Mouse (Mus musculus) G1E-ER4 (cell line): ENCODE results near the gene Tmem145. TPM values are rescaled to one million over a fixed set of nuclear protein-coding genes. Genes with fewer than 3 reads are reported as not detected.

Source experiments
- GATA1 ChIP-seq: IDR thresholded peaks from one replicate; pipeline ENCODE4 v1.8.0; 2012; ENCODE audit warnings: low read length, inconsistent platforms
- polyA plus RNA-seq: library from polyadenylated mRNA; stranded (reverse); fragments of >175 nt; gene quantifications from 2 replicates; pipeline ENCODE4 v1.2.3, GENCODE M21; 2012

Gene Tmem145
- polyA plus RNA-seq, result 0.06 TPM in 1 of 2 replicates, not detected in the other

DNA sequence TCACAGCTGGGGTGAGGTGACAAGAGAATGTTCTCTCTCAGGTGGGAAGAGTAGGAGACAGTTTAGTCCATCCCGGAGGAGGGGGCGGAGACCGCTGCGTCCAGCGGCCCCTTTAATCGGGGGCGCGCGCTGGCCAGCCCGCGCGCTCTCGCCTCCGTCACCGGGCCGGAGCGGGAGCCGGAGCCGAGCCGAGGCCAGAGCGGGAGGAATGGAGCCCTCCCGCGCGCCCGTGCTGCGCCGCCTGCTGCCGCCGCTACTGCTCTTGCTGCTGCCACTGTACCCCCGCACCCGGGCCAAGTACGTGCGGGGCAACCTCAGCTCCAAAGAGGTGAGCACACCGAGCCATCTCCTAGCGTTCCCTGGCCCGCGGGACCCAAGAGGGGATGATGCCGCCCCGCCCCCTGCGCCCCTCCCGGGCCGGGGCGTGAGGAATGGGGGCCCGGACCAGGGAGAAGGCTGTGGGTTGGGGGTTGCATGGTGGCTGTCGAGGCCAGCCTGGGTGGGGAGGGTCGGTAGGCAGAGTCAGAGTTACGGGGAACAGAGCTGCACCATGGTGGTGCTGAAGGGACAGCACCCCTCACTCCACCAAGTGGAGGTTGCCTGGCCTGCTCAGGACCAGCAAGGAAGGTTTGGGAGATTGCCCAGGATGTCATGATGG, at the start of gene Tmem145:
TSS of gene Tmem145 (plus strand) at position 151 of the 658 bp plus-strand sequence.
- TF ChIP-seq GATA1, result no peak

GRCm38 (mm10) chr7:25261896-25262295, 44.0 kb upstream of the Tmem145 start:
- TF ChIP-seq GATA1, result no peak

- no peak for TF ChIP-seq GATA1
Measured at GRCm38 (mm10) chr7:25263968-25264870, 41.7 kb upstream of the Tmem145 start.

DNA sequence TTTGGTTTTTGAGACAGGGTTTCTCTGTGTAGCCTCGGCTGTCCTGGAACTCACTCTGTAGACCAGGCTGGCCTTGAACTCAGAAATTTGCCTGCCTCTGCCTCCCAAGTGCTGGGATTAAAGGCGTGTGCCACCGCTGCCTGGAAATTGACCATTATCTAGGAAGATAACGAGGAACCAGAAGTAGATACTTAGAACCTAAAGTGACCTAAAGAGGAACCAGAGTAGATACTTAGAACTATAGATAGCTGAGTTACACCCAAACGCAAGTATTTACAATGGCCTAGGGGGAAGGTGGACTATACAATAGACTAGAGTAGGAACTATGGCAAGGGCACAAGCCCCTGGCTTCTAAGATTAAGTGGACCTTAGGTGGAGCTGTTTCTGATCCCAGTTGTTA, 40.2 kb upstream of the Tmem145 start:
- peak; percentile 22 for TF ChIP-seq GATA1

DNA sequence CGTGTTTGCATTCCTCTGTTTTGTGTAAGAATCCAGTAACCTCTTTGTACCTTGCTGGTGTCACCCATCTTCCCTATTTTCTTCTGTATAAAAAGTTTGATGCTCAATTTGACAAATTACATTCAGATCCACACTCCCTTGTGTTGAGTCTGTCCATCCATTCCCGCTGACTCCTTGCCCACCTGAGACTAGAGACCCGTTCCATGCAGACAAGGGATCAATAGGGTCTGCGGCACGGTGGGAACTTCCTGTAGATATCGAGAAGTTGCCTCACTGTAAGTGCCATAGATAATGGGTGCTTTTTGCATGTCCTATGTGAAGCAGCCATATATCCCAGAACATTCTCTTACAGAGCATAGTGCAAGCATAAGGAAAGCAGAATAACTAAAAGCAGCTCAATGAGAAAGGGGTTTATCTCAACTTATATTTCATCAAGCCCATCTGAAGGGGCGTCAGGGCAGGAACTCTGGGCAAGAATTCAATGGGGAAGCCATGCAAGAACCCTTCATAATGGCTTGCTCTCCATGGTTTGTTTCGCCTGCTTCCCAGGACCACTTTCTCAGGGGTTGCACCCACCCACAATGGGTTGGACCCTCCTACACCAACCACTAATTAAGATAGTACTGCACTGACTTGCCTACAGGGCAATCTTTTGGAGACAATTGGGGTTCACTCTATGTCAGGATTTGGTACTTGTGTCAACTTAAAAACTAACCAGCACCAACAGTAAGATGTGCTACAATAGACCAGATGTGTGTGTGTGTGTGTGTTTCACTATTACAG, 39.5 kb upstream of the Tmem145 start:
- TF ChIP-seq GATA1, result no peak

- no peak for TF ChIP-seq GATA1
Measured at GRCm38 (mm10) chr7:25267301-25267750, 38.6 kb upstream of the Tmem145 start, which contains the start of gene Cic. Cic (plus strand) TSS chr7:25267704.

- TF ChIP-seq GATA1, result no peak
Measured at GRCm38 (mm10) chr7:25267751-25268463, 38.0 kb upstream of the Tmem145 start.

DNA sequence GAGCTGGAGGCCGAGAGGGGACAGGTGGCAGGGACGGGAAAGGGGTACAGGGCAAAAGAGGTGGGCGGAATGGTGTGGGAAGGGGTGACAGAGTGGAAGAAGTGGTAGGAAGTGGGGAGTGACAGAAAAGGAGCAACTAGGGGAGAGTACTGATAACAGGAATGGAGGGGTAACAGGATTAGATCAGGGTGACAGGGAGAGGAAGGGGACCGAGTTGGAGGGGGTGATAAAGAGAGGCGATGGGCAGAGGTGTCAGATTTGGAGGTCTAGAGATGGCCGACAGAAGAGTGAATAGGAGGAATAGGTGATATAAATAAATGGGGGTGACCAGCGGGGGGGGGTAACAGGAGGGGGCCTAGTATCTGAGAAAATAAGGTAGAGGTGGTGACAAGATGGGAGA, 37.3 kb upstream of the Tmem145 start:
- TF ChIP-seq GATA1, result no peak

GRCm38 (mm10) chr7:25269029-25269428, 36.9 kb upstream of the Tmem145 start:
- no peak for TF ChIP-seq GATA1

- TF ChIP-seq GATA1, result no peak
Measured at GRCm38 (mm10) chr7:25269545-25270271, 36.2 kb upstream of the Tmem145 start.

DNA sequence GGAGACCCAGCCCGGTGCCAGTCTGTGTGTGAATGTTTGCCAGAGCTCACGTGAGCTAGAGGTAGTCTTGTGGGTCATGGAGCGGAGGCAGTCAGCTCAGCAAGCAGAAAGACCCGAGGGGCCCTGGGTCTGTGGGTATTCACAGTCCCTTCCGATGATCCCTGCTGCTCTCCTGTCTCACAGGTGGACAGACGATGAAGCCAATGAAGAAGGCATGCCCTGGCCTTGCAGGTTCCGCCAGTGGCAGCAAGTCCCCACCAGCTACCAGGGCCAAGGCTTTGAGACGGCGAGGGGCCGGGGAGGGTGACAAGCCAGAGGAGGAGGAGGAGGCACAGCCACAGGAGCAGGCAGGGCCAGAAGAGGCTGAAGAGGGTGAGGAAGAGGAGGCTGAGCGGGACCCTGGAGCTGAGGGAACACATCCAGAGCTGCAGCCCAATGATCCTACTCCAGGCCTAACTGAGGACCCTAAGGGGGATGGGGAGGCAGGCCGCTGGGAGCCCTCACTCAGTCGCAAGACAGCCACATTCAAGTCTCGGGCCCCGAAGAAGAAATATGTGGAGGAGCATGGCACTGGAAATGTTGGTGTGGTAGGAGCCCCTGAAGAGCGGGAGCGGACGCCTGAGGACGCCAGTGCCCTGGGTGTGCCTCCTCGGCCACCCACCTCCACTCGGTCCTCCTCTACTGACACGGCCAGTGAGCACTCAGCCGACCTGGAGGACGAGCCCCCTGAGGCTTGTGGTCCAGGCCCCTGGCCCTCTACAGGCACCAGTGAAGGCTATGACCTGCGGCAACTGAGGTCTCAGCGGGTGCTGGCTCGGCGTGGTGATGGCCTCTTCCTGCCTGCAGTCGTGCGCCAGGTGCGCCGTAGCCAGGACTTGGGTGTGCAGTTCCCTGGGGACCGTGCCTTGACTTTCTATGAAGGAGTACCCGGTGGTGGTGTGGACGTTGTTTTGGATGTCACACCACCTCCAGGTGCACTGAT, 35.0 kb upstream of the Tmem145 start:
- no peak for TF ChIP-seq GATA1

GRCm38 (mm10) chr7:25271651-25272444, 34.1 kb upstream of the Tmem145 start:
- no peak for TF ChIP-seq GATA1
